Mouse (Mus musculus) retina, postnatal 1 day (tissue): ENCODE data around the gene Osbp2.

Experiments
- DNase-seq: peaks from one replicate; pipeline ENCODE4 v3.0.0-alpha.2; 2012

The Osbp2 gene

GRCm38 (mm10) chr11:3817986-3818758 lies 45.5 kb downstream of the Osbp2 start:
- no peak for DNase-seq

DNA sequence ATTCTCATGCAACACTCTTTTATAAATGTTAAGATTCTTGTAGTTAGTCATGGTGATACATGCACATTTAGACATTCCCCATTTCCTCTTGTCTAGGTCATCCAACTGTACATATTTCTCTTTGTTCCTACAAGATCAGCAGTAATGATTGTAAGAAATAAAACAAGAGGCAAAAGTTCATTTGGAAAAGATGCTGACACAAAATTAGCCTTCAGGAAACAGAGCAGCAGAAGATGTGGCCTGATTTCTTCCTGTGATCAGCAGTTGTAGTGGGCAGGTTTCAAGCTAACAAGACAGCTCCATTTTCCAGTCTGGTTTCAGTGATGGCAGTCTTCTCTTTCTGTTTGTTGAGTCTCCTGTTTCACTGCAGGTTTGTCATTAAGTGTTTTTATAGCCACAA lies 47.8 kb downstream of the Osbp2 start:
- DNase-seq, result no peak

GRCm38 (mm10) chr11:3813340-3813739 lies 50.4 kb downstream of the Osbp2 start:
- DNase-seq, result no peak

DNA sequence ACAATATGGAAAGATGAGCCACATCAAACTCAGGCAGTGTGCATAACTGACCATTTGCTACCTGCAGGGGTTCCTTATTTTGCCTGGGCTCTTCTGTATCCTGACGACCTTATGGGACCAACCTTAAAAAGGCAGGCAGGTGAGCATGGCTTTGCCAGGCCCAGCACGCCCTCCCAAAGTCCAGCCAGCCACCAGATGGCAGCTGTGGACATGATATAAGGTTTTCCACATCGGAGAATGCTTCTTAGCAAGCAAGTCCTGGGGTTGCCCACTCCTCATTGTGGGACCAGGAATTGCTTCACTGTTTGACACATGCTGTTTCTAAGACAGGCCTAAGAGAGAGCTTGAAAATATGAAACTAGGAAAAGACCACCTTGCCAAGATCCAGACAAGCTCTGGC lies 55.5 kb downstream of the Osbp2 start:
- DNase-seq, result peak; percentile 30

DNA sequence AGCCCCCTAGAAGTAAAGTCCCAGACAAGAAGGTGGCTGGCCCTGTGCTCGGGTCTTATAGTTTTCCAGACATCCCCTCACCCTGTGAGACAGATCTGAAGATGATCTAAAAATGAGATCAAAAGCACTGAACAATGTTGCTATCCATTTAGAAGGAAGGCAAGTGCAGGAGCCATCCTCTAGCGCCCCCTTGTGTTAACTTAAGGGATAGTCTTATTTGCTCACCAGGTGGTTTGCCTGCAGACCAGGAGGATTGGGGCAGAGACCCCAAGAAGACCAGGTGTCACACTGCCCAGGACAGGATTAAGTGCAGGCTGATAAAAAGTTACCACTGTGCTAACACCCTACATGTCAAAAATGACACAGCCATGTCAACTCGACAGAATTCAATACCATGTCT lies 58.3 kb downstream of the Osbp2 start:
- DNase-seq, result peak; percentile 62

GRCm38 (mm10) chr11:3804639-3805038 lies 59.1 kb downstream of the Osbp2 start:
- no peak for DNase-seq

GRCm38 (mm10) chr11:3802057-3802456 lies 61.6 kb downstream of the Osbp2 start:
- DNase-seq, result no peak

GRCm38 (mm10) chr11:3797631-3798215 lies 66.0 kb downstream of the Osbp2 start:
- DNase-seq, result no peak

DNA sequence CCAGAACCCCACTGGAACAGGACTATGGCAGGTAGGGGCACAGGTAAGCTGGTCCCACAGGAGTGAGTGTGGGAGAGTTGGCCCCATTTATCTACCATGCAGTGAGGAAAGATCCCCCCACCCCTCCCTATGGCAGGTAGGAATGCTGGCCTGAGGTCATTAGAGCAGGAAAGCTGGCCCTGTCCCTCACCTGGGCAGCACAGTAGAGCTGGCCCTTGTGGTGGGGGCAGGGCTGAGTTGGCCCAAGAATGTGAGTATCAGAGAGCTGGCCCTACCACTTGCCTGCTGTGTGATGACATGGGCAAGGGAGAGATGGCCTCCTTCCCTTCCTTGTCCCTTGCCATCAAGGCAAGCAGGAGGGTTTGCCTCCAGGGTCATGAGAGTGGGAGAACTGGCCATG lies 73.0 kb downstream of the Osbp2 start:
- no peak for DNase-seq

- no peak for DNase-seq
These were observed 73.8 kb downstream of the Osbp2 start for GRCm38 (mm10) chr11:3789919-3790318.

DNA sequence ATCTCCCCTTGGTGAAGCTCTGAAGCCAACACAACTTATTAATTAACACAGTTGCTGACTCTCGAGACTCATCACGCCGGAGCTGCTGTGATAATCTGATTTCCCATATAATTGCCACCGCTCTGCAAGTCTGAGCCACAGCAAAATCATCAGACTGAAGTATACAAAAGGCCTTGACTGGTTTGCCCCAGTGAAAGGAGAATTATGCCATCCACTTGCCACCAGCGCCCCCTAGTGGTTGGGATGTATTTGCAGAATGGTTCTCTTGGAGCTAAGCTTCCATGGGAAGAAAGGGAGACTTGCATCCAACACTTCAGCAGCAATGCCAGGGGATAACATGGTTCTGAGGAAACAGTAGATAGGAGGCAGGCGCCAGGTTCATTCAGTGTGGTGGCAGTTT lies 77.1 kb downstream of the Osbp2 start:
- DNase-seq, result peak; percentile 92

- DNase-seq, result no peak
These were observed 88.4 kb downstream of the Osbp2 start for GRCm38 (mm10) chr11:3775263-3775644.

DNA sequence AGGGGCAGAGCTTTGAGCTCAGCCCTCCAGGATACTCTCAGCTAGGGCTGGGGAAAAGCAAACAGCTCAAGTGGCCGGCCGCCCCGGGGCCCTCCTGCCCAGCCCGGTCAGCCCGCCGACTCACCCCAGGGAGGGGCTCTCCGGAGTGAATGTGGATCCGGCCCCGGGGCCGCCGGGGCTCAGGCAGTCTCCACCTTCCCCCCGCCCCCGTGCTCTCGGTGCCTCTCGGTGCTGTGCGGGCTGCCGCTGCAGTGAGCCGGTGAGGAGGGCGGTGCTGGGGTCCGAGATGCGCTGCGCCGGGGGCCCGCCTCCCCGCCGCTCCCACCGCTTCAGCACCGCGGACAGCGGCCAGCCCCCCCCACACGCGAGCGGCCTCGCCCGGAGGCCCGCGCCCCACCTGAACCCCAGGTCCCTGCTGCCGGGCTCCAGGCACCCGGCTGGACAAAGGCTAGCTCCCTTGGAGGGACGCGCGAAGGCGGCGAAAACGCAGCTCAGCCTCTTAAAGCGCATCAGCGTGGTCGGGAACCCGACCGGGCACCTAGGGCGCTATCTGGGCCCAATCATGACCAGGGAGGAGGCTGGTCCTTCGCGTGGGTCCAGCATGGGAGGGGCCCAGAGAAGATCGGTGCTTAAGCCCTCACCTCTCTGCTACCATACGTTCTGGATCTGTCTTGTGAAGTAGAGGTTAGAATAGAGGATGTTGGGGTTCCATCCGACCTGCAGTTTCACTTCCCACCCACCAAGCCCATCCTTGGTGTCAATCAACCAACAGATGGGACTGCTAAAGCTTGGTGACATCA lies 89.0 kb downstream of the Osbp2 start:
- peak; percentile 61 for DNase-seq

DNA sequence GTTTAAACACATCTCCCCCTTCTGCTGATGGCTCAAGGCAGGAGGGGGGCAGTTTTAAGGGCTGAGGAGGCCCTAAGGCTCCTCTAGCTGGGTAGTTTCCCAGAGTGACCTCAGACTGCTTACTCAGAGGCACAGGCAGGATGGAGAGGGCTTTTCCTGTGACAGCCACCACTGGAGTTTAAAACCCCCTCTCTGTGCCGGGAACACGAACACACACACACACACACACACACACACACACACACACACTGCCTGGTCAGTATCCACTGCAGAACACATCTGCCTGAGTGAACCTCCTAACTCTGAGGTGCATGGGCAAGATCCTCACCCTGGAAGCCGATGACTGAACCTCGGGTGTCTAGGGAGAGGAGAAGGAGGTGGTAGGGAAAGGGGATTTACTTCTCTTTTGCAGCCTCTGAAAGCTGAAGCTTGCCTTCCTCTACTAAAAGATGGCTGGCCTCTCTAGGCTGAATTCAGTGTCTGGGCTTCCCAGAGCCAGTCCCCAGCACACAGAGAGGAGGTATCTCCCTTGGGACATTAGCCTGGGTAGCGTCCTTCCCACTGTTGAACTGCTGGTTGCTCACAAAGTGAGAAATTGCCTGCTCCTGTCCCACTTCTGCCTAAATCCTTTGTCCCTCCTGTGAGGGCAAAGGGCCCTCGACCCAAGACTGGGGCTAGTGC lies 89.8 kb downstream of the Osbp2 start:
- DNase-seq, result peak; percentile 22

- no peak for DNase-seq
These were observed 90.6 kb downstream of the Osbp2 start for GRCm38 (mm10) chr11:3773136-3773535.

DNA sequence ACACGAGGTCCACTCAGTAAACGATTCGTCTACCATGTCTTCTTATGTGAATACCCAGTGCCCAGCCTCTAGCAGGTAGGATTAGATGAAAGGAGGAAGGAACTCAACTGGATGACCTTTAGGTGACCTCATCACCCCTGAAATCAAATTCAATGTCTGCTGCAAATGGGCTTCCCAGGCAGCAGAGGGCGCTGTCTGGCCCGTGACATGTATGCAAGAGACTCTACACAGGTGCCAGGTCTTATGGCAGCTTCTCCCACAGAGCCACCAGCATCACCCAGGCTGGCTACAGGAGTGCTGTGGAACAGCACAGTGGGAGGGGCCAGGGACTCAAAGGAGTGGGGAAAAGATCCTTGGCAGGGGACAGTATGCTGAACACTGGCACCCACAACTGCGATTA lies 92.4 kb downstream of the Osbp2 start:
- DNase-seq, result peak; percentile 42

DNA sequence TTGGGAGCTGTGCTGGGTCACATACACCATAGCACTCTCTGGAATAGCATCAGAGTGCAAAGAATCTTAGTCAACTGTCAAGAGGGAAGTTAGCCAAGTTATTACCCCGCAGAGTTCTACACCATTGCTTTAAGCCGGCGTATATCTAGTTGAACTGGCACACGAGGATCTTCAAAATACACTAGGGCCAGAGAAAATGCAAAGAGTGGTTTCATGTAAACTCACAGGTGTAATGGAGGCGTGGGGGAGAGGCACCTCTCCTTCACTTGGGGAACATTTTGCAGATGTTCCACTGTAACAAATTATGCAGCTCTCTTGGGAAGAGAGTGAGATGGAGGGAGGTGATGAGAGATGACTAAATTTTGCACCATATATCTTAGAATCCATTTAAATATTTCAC lies 95.9 kb downstream of the Osbp2 start:
- no peak for DNase-seq

DNA sequence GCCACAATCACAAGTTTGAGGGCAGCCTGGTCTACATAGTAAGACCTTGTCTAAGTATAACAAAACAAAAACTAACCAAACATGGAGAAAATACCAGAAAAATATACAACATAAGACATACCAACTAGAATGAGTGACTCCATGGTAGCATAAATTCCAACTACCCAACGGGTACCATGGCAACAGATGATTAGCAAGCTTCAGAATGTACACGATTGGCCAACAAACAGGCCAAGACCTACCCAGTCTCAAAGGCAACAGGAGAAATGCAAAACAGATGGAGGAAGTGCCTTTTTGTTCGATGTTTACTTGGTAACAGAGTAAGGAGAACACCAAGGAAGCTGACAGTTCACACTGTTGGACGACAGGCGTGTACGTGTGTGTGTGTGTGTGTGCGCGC lies 96.7 kb downstream of the Osbp2 start:
- DNase-seq, result no peak

GRCm38 (mm10) chr11:3764352-3764751 lies 99.4 kb downstream of the Osbp2 start:
- no peak for DNase-seq

GRCm38 (mm10) chr11:3761775-3762501 lies 101.8 kb downstream of the Osbp2 start:
- DNase-seq, result peak; percentile 63

DNA sequence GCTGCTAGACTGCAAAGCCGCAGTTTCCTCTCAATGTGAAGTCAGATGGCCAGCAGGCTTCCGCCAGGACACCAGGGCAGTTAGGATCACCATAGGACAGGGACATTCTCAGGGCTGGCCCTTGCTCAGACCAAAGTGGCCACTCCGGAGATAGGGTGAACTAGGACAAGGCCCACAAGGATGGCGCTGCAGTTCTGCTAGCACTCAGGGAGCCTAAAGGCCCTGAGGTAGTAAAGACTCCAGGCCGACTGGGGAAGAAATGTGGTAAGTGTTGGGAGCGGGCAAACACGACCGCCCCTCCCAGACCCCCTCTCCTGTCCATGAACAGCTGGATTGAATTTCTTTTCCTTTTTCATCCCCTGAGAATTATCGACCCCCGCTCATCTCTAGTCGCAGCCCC lies 102.4 kb downstream of the Osbp2 start:
- DNase-seq, result no peak

DNA sequence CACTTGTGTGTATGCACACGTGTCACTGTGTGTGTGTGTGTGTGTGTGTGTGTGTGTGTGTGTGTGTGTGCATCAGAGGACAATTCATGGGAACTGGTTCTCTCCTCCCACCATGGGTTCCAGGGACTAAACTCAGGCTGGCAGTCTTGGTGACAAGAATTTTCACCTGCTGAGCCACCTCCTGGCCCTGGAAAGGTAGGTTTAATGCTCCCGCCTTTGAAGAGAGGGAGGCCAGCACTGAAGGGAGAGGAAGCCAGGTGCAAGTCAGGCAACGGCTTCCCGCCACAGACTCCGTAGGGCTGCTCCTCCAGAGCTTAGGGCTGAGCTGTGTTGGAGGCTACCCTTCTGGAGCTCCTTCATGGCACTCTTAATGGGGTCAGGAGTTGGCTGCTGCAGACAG lies 104.3 kb downstream of the Osbp2 start:
- no peak for DNase-seq

DNA sequence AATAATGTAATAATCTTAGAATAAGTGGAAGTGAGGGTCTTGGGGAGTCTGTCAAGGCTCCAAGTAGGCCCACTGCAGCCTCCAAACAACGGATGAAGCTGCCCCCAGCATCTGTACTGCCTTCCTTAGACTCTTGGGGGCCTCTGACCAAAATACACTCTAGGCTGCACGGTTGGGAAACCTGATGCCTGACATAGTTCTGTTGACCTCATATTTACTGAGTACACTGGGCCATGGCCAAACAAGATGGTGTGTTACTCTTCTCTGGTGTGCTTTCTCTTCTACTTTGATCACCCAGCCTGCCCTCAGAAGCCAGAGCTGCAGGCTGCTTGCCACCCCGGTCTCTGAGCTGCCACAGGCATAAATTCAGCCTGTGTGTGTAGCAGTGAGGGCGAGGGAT lies 108.4 kb downstream of the Osbp2 start:
- DNase-seq, result no peak
